15 mouse cellular contexts compared by ENCODE assay signal in genomic region chr2:60299323-60299722, GRCm38 (mm10).
"Had no signal": no experiment of that assay in that cellular context is flagged by ENCODE, and none has a peak within 500 bp of the region (broad histone marks: within the 10 kb centered on the region; RNA-seq: fewer than 3 reads in every experiment).

No protein-coding gene starts in this region.

- DNase-seq: lung, postnatal 14 days; lung, postnatal 36 days; right cerebral cortex, postnatal 14 days; thymus, adult 2 months; thymus, postnatal 25 days; thymus, postnatal 4 days had no signal

- H3K4me3 ChIP-seq: lung, embryonic 15.5 days; megakaryocyte, embryonic 14.5 days; midbrain, embryonic 13.5 days; midbrain, embryonic 15.5 days; neural tube, embryonic 12.5 days; stomach, embryonic 15.5 days had no signal

- H3K4me2 ChIP-seq: lung, embryonic 15.5 days; midbrain, embryonic 11.5 days; midbrain, embryonic 13.5 days; midbrain, embryonic 15.5 days; neural tube, embryonic 12.5 days; stomach, embryonic 15.5 days had no signal

- H3K4me1 ChIP-seq: lung, embryonic 15.5 days; midbrain, embryonic 13.5 days; midbrain, embryonic 15.5 days; neural tube, embryonic 12.5 days; stomach, embryonic 15.5 days had no signal

- H3K9me3 ChIP-seq: lung, embryonic 15.5 days; midbrain, embryonic 13.5 days; midbrain, embryonic 15.5 days; neural tube, embryonic 12.5 days; stomach, embryonic 15.5 days had no signal

- H3K9ac ChIP-seq: lung, embryonic 15.5 days; midbrain, embryonic 13.5 days; midbrain, embryonic 15.5 days; neural tube, embryonic 12.5 days; stomach, embryonic 15.5 days had no signal

- H3K27ac ChIP-seq: lung, embryonic 15.5 days; macrophage; midbrain, embryonic 13.5 days; midbrain, embryonic 15.5 days; neural tube, embryonic 12.5 days; stomach, embryonic 15.5 days; stomach, postnatal 0 days had no signal

- H3K36me3 ChIP-seq: lung, embryonic 15.5 days; midbrain, embryonic 13.5 days; midbrain, embryonic 15.5 days; neural tube, embryonic 12.5 days; stomach, embryonic 15.5 days had no signal

- H3K27me3 ChIP-seq: lung, embryonic 15.5 days; megakaryocyte, embryonic 14.5 days; midbrain, embryonic 13.5 days; midbrain, embryonic 15.5 days; neural tube, embryonic 12.5 days; stomach, embryonic 15.5 days had no signal
